Mouse (Mus musculus): ENCODE results near the gene Tbrg1. TPM values are rescaled to one million over a fixed set of nuclear protein-coding genes. Genes with fewer than 3 reads are reported as not detected.

Gene Tbrg1
- polyA plus RNA-seq, 1 experiment from 2014 or later, result 135 TPM

GRCm38 (mm10) chr9:37613182-37613910 lies 43.8 kb downstream of the Tbrg1 start, which contains the start of gene Spa17:
Gene Spa17 (minus strand): TSS chr9:37613722.
- Histone ChIP-seq H3K4me3 (ENCODE audit: low read depth, low read length) (peak within 1 kb of the TSS; percentile 64), H3K9ac (ENCODE audit: low read length) (peak within 1 kb of the TSS; percentile 91), H3K27me3 (ENCODE audit: control insufficient read depth, insufficient read depth, low read length) (no peaks in the 10 kb centered on the region), H3K27ac (ENCODE audit: low read depth, low read length) (0 out of 2 replicates have a peak within 1 kb of the TSS, but pooled peaks have one; percentile 53), H3K4me1 (ENCODE audit: control insufficient read depth, insufficient read depth, low read length) (no peaks in the 10 kb centered on the region), H3K9me3 (ENCODE audit: control insufficient read depth, low read length) (no peaks in the 10 kb centered on the region), H3K4me2 (ENCODE audit: low read depth) (peak within 1 kb of the TSS; percentile 76), H3K36me3 (ENCODE audit: control insufficient read depth, insufficient read depth, low read length) (no peaks in the 10 kb centered on the region)
- under 1% methylated on average over 44 of the region's 45 CpGs for WGBS
- DNase-seq (ENCODE audit: low spot score) (peak; percentile 93), ATAC-seq (ENCODE audit: insufficient read depth, low FRiP score, low TSS enrichment) (peak; percentile 92)

GRCm38 (mm10) chr9:37609558-37609957 lies 47.6 kb downstream of the Tbrg1 start:
- H3K4me3 ChIP-seq (ENCODE audit: low read depth, low read length), result no peak overlapping the region
- H3K4me2 ChIP-seq (ENCODE audit: low read depth), result no peak overlapping the region
- H3K9ac ChIP-seq (ENCODE audit: low read length), result no peak overlapping the region
- no peak overlapping the region for H3K27ac ChIP-seq (ENCODE audit: low read depth, low read length)
- WGBS, result 80% methylated on average over 4 of the region's 4 CpGs
- no peak for ATAC-seq (ENCODE audit: insufficient read depth, low FRiP score, low TSS enrichment)
- no peaks in the 10 kb centered on the region for H3K36me3 ChIP-seq (ENCODE audit: control insufficient read depth, insufficient read depth, low read length)
- H3K27me3 ChIP-seq (ENCODE audit: control insufficient read depth, insufficient read depth, low read length), result no peaks in the 10 kb centered on the region
- no peaks in the 10 kb centered on the region for H3K9me3 ChIP-seq (ENCODE audit: control insufficient read depth, low read length)
- DNase-seq (ENCODE audit: low spot score), result no peak
- H3K4me1 ChIP-seq (ENCODE audit: control insufficient read depth, insufficient read depth, low read length), result no peaks in the 10 kb centered on the region

- H3K4me1 ChIP-seq (ENCODE audit: control insufficient read depth, insufficient read depth, low read length), result no peaks in the 10 kb centered on the region
- H3K27ac ChIP-seq (ENCODE audit: low read depth, low read length), result no peak overlapping the region
- no peak overlapping the region for H3K4me2 ChIP-seq (ENCODE audit: low read depth)
- no peak overlapping the region for H3K9ac ChIP-seq (ENCODE audit: low read length)
- H3K9me3 ChIP-seq (ENCODE audit: control insufficient read depth, low read length), result no peaks in the 10 kb centered on the region
- 94% methylated on average over 3 of the region's 3 CpGs for WGBS
- ATAC-seq (ENCODE audit: insufficient read depth, low FRiP score, low TSS enrichment), result no peak
- H3K36me3 ChIP-seq (ENCODE audit: control insufficient read depth, insufficient read depth, low read length), result no peaks in the 10 kb centered on the region
- DNase-seq (ENCODE audit: low spot score), result no peak
- no peak overlapping the region for H3K4me3 ChIP-seq (ENCODE audit: low read depth, low read length)
- no peaks in the 10 kb centered on the region for H3K27me3 ChIP-seq (ENCODE audit: control insufficient read depth, insufficient read depth, low read length)
Observed at GRCm38 (mm10) chr9:37605089-37605488, 52.0 kb downstream of the Tbrg1 start.

- 87% methylated on average over 2 of the region's 2 CpGs for WGBS
- no peak overlapping the region for H3K27ac ChIP-seq (ENCODE audit: low read depth, low read length)
- H3K9me3 ChIP-seq (ENCODE audit: control insufficient read depth, low read length), result no peaks in the 10 kb centered on the region
- no peak overlapping the region for H3K9ac ChIP-seq (ENCODE audit: low read length)
- H3K4me3 ChIP-seq (ENCODE audit: low read depth, low read length), result no peak overlapping the region
- no peak for ATAC-seq (ENCODE audit: insufficient read depth, low FRiP score, low TSS enrichment)
- no peaks in the 10 kb centered on the region for H3K27me3 ChIP-seq (ENCODE audit: control insufficient read depth, insufficient read depth, low read length)
- H3K36me3 ChIP-seq (ENCODE audit: control insufficient read depth, insufficient read depth, low read length), result no peaks in the 10 kb centered on the region
- no peak for DNase-seq (ENCODE audit: low spot score)
- no peak overlapping the region for H3K4me2 ChIP-seq (ENCODE audit: low read depth)
- no peaks in the 10 kb centered on the region for H3K4me1 ChIP-seq (ENCODE audit: control insufficient read depth, insufficient read depth, low read length)
Observed at GRCm38 (mm10) chr9:37600538-37601205, 56.4 kb downstream of the Tbrg1 start.

Other genes with a start within 250 kb of the Tbrg1 start
- 85.4 and 89.9 TPM in 2 replicates for gene Robo3, start 224.1 kb downstream of the Tbrg1 start, polyA plus RNA-seq (2014; fragmentation: Nextera tagmentation; extraction: Ambion mirVana)
- 35.4 and 39.9 TPM in 2 replicates for gene Msantd2, start 168.0 kb downstream of the Tbrg1 start, polyA plus RNA-seq (2014; fragmentation: Nextera tagmentation; extraction: Ambion mirVana)
- 33.1 and 35.7 TPM in 2 replicates for gene Esam, start 129.2 kb downstream of the Tbrg1 start, polyA plus RNA-seq (2014; fragmentation: Nextera tagmentation; extraction: Ambion mirVana)
- gene Vsig2, start 118.1 kb downstream of the Tbrg1 start, polyA plus RNA-seq (2014; fragmentation: Nextera tagmentation; extraction: Ambion mirVana), result 0.38 TPM in 1 of 2 replicates, not detected in the other
- 2.3 and 2.5 TPM in 2 replicates for gene Nrgn, start 104.4 kb downstream of the Tbrg1 start, polyA plus RNA-seq (2014; fragmentation: Nextera tagmentation; extraction: Ambion mirVana)
- 9.0 and 9.6 TPM in 2 replicates for gene Siae, start 101.6 kb downstream of the Tbrg1 start, polyA plus RNA-seq (2014; fragmentation: Nextera tagmentation; extraction: Ambion mirVana)
- gene Spa17, start 43.6 kb downstream of the Tbrg1 start, polyA plus RNA-seq (2014; fragmentation: Nextera tagmentation; extraction: Ambion mirVana), result 13.3 and 16.0 TPM in 2 replicates
- not detected in 2 replicates for gene Panx3, start 11.9 kb upstream of the Tbrg1 start, polyA plus RNA-seq (2014; fragmentation: Nextera tagmentation; extraction: Ambion mirVana)
- not detected in 2 replicates for gene Olfr160, start 58.9 kb upstream of the Tbrg1 start, polyA plus RNA-seq (2014; fragmentation: Nextera tagmentation; extraction: Ambion mirVana)
- not detected in 2 replicates for gene Olfr874, start 87.8 kb upstream of the Tbrg1 start, polyA plus RNA-seq (2014; fragmentation: Nextera tagmentation; extraction: Ambion mirVana)
- gene Olfr875, start 114.5 kb upstream of the Tbrg1 start, polyA plus RNA-seq (2014; fragmentation: Nextera tagmentation; extraction: Ambion mirVana), result not detected in 2 replicates
- not detected in 2 replicates for gene Olfr876, start 145.7 kb upstream of the Tbrg1 start, polyA plus RNA-seq (2014; fragmentation: Nextera tagmentation; extraction: Ambion mirVana)
- not detected in 2 replicates for gene Olfr877, start 197.0 kb upstream of the Tbrg1 start, polyA plus RNA-seq (2014; fragmentation: Nextera tagmentation; extraction: Ambion mirVana)
- not detected in 2 replicates for gene Olfr145, start 239.4 kb upstream of the Tbrg1 start, polyA plus RNA-seq (2014; fragmentation: Nextera tagmentation; extraction: Ambion mirVana)